Mouse (Mus musculus): ENCODE results near the gene Crat.

GRCm38 (mm10) chr2:30407778-30408177 is 7.8 kb downstream of the Crat start:
- TF ChIP-seq CEBPB (IDR thresholded peaks at IDR 0.05; ENCODE audit: low read depth) (no peak), CTCF (IDR thresholded peaks at IDR 0.05; ENCODE audit: control insufficient read depth, insufficient read depth, insufficient read length) (no peak), USF1 (IDR thresholded peaks at IDR 0.05; ENCODE audit: low read depth) (no peak), MYOG (IDR thresholded peaks at IDR 0.05; ENCODE audit: control insufficient read depth, extremely low read depth, insufficient read length) (no peak)

Data from C2C12 (cell line).